Mouse (Mus musculus) granulocyte monocyte progenitor cell, adult 5-6 weeks (primary cell): ENCODE results near the gene Lrrc27. TPM values are rescaled to one million over a fixed set of nuclear protein-coding genes. Genes with fewer than 3 reads are reported as not detected.

Experiments
- ATAC-seq: replicated peaks from 2 replicates; pipeline ENCODE4 v1.8.0; 2016; ENCODE audit warnings: mild to moderate bottlenecking, moderate TSS enrichment, inconsistent platforms; ENCODE audit not compliant: poor library complexity, severe bottlenecking
- total RNA-seq, 2 experiments: library from RNA; stranded (forward) in 1 of 2; stranded (reverse) in 1 of 2; fragments of 200-712, 200-1000 nt in 1 of 2; fragments of >200 nt in 1 of 2; fragmentation: Nextera tagmentation in 1 of 2; gene quantifications; 2 replicates each; pipeline ENCODE4 v1.2.3; 2014 to 2017

The Lrrc27 gene
- total RNA-seq (2014; fragmentation: Nextera tagmentation) (7.4 TPM in 1 of 2 replicates, not detected in the other), total RNA-seq (2017) (0.56 and 3.5 TPM in 2 replicates)

DNA sequence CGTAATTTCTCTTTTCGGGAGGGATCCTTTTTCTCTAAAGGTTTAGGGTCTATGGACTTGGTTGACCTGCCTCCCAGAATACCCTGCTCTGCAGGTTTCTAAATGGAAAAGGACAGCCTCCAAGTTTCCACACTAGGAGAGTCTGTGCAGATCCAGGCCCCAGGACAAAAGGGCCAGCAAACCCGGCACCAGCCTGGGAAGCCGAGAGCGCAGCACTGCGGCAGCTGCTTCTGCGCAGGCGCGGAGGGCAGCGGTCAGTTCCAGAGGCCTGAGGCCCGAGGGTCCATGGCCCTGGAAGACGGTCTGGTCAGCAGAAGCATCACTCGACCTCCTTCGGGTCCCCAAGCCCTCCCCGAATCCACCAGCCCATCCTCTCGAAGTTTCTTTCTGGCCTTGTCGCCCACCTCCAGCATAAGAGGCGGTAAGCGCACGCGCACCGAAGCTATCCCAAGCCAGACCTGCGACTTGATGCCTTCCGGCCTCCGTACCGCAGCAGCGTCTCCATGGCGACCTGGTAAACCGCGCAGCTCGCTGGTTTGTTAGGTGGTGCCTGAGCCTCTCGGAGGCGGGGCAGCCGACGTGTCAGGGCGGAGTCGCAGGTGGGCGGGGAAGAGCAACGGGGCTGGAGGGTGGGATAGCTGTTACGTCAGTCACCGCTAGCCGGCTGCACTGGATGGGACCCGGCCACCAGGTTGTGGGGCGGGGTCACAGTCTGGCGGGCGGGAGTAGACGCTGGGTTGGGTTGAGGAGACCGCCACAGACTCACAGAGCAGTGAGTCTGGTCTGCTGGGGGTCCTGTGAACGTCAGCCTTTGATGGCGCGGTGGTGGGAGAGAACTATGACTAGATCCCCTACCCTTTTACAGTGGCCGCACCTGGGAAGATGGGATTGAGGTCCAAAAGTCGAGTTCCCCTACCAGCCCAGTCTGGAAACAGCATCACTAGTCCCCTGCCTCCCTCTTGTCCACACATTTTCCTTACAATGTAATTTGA is at the start of gene Lrrc27, which contains the start of gene Stk32c:
Gene Lrrc27 (plus strand): TSS at position 235 of the 992 bp plus-strand sequence.
Gene Stk32c (minus strand): TSS at position 554 of the 992 bp plus-strand sequence.
- ATAC-seq: peak; percentile 96

DNA sequence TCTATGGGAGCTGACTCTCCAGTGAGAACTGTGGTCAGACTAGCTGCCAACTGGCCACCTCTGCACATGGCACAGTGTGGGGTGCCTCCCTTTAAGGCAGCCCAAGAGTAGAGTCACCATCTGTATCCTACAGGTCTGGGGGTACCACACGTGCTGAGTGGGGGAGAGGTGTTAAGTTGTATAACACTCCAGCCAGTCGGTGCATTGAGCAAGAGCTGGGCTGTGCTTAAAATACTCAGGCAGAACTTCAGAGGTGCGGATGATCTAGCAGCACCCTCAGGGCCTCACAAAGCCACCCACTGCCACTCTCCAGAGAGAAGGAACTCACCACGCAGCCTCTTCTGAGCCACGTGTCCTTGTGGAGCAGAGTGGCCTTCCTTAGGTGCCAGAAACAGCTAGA is 48.4 kb upstream of the Lrrc27 start:
- ATAC-seq: no peak

DNA sequence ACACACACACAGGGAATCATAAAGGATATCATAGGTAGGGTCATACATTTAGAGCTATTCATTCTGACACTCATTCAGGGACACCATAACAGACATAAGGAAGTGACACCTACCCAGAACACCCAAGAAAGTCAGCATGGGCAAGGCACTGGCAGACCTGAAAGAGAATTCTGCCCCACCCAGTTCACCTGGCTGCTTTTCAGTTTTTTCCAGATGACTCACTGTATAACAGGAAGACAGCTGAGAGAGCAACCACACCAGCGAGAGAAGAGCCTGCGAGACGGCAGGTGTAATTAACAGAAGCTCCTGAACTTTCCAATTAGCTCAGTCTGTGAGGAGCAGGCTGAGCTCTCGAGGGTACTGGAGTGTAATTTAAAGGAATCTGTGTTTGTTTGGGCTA is 43.6 kb upstream of the Lrrc27 start:
- ATAC-seq: no peak

DNA sequence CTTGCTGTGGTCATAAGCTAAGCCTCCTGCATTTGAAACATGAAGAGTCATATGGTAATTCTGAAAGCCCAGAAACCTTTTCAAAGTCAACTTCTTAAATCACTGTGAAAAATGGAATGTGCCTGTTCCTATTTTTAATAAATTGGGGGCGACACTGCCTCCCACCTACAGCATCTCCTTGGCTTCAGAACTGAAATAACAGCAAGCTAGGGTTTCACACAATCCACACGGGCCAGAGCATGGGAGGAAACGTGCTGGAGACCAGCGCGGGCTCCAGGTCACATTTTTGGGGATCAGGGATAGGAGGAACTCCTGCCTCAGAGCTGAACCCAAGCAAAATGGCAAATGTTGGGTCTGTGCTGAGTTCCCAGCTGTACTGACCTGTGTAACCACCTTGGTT is 33.5 kb upstream of the Lrrc27 start:
- no peak for ATAC-seq

DNA sequence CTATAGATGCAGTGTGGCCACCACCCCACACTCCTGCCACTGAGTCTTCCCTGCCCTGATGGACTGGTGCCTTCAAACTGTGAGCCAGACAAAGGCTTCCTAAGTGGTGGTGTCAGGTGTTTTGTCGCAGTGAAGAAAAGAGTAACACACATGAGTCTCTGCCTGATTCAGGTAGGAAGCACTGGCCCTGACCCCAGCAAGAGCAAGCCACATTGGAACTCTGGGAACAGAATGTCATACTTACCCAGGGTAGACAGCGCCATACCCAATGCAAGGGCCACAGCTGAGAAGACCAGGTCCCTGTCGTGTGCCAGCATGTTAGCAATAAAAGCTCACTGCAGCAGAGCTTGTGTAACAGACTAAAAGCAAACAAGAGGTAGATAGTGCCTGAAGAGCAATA is 32.7 kb upstream of the Lrrc27 start:
- ATAC-seq: no peak

DNA sequence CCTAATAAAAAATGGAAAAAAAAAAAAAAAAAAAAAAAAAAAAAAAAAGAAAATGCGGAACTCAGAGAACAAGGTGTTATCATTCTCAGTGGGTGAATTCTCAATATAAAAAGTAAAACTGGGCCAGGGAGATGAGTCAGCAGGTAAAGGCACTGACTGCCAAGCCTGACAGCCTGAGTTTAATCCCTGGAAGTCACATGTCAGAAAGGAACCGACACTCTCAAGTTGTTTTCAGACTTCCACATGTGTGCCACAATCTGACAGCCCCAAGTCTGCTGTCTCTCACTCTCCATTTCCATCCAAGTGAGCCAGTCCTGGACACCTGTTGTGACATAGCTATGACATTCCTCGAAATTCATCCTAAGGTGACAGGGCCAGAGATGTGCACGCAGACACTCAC is 28.4 kb upstream of the Lrrc27 start:
- ATAC-seq: no peak

DNA sequence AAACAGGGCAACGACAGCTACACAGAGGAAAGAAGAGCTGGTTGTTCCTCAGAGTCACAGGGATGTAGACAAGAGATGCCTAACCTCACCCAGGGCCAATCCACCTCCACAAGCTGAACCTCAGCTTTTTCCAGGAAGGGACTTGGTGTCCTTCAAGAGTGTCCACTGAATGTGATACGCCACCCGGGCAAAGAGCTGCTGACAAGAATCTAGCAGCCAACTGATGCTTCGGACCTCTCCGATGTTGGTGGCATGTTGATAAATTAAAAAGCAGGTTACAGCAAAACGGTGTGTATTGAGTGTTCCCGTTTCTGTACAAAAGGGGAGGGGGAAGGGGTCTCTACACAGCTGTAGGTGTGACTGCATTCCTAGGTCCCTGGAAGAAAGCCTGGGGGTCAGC is 27.9 kb upstream of the Lrrc27 start:
- no peak for ATAC-seq

DNA sequence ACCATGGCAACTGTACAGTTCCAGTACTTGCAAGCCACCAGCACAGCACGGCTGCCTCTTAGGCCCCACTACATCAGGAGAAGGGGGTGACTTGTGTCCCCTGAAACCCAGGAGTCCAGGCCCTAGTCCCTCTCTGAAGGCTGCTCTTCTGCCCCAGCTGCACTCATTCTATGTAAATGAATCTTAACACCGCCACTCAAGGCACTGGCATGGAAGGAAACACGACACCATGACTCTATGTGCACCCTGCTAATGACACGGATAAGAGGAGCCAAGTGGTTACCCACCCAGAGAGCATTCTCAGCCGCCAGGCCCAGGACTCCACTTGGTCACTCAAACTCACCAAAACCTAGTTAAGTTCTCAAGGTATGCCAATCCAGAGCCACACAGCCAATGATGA is 26.8 kb upstream of the Lrrc27 start:
- no peak for ATAC-seq

DNA sequence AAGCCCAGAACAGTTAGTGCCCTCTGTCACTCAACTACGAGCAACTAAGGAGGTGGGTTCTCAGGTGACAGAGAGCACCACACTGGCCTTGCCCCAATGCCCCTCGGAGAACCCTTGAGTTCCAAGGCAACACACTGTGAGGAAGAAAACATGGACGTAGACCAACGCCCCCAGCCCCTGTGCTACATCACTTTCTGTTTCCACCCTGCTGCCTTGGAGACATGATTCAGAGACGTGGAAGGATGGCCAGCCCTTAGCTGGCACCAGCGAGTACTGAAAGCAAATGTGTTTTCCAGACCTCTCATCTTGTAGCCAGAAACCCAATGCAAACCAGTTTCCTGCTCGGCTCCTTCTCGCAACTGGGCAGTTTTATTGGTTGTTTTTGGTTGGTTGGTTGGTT is 26.4 kb upstream of the Lrrc27 start:
- ATAC-seq: no peak

DNA sequence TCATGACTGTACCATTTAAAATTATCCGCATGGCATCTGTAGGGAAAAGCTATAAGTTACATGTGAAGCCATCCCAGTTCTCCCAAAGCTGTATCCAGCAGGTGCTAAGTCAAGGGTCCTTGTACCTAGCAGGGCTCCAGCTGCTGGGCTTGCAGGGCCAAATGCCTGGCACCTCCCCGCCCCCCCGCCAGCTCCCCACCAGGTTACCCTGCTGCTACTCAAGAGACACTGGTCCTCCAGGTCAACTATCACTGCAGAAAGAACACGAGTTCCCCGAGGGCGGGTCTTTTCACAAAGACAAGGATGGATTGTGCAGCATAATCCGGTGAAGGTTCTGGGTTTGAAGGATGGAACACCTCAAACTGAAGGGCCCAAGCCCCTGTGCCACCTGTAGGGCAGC is 25.5 kb upstream of the Lrrc27 start:
- ATAC-seq: no peak

DNA sequence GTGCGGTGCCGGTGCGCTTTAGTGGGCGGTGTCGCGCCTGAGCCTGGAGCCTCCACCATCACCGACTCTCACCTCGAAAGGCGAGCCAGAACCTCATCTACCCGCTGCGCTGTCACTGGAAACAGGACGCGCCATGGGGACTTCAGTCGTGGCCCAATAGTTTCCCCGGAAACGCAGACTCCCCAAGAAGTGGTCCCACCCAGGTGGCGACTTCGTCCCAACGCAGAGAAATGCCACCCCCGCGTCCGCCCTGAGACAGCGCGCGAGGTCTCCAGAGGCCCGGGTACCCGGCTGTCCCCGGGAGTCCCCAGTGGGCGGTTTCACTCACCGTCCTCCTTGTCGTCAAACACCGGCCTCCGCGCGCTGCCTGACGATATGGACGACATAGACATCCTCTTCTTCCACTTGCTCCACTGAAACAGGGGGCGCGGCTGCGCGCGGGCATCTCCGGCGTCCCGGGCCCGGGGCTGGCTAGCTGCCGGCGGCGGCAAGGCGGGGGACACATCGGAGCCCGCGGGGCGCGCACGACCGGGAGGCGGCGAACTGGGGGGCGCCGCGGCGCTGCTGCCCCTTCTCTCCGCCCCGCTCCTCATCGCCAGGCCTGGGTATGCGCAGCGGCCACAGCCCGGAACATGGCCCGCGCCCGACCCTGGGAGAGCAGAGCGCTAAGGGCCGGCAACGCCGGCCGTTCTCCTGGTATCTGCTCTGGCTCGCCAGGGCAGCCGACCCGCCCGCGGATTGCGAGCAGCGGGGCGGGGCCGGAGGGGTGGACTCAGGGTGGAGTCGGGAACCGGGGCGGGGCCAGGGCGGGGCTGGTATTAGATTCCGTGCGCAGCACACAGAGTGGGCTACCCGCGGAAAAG is 24.8 kb upstream of the Lrrc27 start:
- peak; percentile 85 for ATAC-seq

DNA sequence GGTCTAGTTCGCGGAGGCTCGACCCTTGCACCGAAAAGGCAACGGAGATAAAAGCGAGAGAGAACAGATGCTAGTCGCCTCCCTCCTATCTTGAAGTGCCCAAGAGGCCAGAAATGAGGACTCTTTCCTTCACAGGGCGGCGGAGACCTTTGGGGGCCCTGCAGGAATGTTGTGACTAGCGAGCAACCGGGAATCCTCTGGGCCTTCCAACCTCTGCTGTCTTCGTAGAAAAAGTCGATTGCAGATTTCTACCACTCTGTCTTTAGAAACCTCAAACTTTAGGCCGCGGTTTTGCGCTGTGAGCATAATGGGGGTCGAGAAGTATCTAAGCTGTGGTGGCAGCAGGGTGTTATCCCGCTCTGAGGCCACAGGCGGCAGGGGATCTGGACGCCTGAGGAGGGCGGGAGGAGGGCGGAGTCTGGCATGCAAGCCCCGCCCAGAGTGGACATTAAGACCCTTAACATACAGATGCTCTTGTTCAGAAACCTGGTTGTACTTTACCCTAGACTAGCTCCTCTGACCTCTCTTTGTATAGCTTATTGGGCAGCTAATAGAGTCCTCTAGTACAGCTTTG is 24.1 kb upstream of the Lrrc27 start:
- ATAC-seq: peak; percentile 85

DNA sequence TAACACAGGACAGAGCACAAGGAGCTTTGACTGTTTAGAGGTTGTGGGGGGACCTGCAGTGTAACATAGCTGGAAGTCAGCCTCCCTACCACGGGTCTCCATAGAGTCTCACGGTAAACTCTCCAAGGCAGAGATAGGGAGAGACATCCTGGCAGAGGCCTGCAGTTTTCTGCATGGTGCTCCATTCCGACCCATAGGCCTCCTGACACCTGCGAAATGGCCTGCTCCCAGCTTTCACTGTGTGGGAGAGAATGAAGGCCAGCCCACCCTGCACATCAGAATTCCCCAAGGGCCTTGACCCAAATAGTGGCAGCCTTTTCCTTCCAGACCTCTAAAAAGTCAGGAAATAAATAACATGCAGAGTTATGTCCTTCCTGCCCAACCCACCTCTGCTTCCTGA is 22.2 kb upstream of the Lrrc27 start:
- ATAC-seq: no peak

DNA sequence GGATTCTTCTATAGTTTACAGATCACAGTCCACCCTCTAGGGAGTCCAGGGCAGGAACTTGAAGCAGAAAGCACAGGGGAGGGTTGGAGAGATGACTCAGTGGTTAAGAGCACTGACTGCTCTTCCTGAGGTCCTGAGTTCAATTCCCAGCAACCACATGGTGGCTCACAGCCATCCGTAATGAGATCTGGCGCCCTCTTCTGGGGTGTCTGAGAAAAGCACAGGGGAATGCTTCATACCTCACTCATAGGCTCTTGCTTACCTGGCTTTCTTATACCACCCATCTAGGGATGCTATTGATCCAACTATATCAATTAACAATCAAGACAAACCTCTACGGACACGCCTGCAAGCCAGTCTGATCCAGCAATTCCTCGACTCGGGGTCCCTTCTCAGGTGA is 21.2 kb upstream of the Lrrc27 start:
- no peak for ATAC-seq

DNA sequence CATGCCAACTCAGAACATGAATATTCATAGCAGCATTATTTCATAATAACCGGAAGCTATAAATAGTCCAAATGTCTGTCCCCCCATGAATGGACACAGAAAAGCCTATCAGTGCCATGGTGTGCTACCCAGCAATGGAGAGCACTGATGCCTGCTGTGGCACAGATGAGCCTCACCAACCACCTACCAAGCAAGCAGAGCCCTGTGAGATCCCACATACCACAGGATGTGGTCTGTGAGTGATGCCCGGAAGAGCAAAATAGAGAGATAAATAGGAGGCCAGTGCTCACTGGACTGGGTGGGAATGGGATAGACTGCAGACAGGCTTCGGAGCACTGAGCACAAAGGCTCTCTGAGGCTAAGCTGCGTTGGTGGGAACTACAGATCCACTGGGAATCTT is 15.8 kb upstream of the Lrrc27 start:
- ATAC-seq: peak; percentile 46

DNA sequence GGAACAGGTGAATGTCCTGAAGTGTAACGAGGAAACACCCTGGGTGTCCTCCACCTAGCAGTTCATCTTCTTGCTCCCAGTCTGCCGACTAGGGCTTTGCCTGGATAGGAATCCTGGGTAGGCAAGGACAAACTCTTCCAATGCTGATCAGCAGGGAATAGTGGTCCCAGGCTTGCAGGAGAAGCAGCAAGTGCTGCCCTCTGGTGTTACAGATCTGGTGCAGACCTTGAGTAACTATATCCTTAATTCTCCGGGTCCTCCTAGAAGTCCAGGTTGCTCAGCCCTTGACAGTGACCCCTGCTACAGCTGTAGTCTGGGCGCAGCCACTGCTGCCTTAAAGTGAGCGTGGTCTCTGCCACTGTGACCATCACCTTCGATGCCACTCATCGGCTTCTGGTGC is 12.7 kb upstream of the Lrrc27 start:
- peak; percentile 64 for ATAC-seq

DNA sequence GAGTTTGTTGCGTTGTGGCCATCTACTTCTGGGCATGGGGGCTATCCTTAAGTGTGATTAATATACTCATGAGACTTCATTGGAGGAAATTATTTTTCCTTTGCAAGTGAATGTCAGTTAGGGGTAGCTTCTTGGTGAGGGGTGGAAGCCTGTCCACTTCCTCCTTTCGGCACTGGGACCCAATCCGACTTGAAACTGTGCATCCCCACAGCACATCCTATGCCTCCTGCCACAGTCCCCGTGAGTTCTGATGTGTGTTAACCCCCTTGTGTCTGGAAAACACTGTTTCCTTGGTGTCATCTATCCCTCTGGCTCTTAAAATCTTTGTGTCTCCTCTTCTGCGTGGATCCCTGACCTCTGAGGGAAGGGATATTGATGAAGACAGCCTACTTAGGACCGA is 11.6 kb upstream of the Lrrc27 start:
- ATAC-seq: peak; percentile 71

DNA sequence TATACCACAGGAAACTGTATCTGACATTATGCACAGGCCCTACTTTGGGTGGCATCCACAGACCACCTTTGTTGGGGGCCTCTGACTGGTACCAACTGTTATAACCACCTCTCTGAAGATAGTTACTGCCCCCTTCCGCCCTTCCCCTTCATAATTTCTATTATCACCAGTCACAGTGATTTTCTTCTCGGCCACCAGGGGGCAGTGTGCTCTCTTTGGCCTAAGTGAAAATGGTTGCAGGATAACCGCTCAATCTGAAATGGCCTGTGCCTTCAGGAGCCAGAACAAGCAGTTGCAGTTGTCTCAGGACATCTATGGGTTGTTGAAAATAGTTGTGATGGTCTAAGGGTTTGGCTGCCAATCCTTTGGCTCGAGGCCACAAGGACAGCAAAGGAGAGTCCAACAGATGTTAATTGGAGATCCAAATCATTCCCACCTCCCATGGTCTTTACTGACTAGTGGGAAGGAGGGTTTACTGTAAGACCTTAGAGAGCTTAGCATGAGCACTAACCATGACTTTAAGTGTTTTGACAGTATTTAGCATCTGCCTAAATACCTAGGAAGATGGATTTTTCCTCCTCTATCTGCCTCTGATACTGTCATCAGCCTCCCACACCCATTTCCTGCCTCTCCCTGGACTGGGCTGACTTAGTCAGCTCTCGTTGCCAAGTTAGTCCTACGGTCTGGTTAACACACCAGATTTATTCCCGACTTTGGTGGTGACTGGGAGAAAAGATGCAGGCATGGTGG is 4.6 kb upstream of the Lrrc27 start:
- peak; percentile 79 for ATAC-seq

DNA sequence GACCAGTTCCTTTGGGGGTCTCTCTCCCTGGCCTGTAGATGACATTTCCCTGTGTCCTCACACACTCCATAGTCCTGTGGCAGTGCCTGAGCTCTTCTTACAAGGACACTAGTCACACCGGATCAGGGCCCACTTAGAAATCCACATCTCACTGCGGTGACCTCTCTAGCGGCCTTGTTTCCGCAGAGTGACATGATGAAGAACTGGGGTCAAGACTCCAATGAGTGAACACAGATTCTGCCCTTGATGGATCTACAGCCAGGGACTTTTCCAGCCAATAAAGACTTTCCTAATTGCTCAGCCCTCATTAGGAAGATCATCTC is 4.1 kb upstream of the Lrrc27 start:
- no peak for ATAC-seq

DNA sequence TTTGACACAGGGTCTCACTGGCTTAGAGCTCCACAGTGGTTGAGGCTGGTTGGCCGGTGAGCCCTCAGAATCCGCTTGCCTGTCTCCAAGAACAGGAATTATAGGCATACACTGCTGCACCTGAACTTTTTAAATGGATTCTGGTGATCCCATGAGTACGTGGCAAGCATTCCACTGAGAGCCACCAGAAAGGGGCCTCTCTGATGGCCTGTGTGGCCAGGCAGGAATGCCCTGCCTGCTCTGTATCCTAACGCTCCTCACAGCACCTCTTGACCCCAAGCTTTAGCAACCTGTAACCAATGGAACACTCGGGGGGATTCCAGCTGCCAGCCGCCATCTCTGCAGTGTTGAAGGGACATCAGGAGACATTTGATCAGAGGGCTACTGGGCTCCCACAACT is 1.0 kb upstream of the Lrrc27 start:
- no peak for ATAC-seq
